Mouse (Mus musculus): ENCODE results near the gene Fam20c.

The Fam20c gene

GRCm38 (mm10) chr5:138756311-138757085 is 2.2 kb downstream of the Fam20c start:
- CTCF ChIA-PET: no interaction called here

- CTCF ChIA-PET: interaction anchor here (0.6 kb wide), 1 partner anchor 550 kb away, joined by 3 read pairs; no protein-coding TSS in a partner anchor
Observed at GRCm38 (mm10) chr5:138757135-138757534, 2.8 kb downstream of the Fam20c start.

- CTCF ChIA-PET: interaction anchor here (0.6 kb wide), 1 partner anchor 550 kb away, joined by 3 read pairs; no protein-coding TSS in a partner anchor
Observed at GRCm38 (mm10) chr5:138757616-138758015, 3.3 kb downstream of the Fam20c start.

- CTCF ChIA-PET: no interaction called here
Observed at GRCm38 (mm10) chr5:138758533-138758932, 4.2 kb downstream of the Fam20c start.

- CTCF ChIA-PET: no interaction called here
Observed at GRCm38 (mm10) chr5:138761836-138762334, 7.6 kb downstream of the Fam20c start.

- CTCF ChIA-PET: no interaction called here
Observed at GRCm38 (mm10) chr5:138762361-138762760, 8.0 kb downstream of the Fam20c start.

GRCm38 (mm10) chr5:138764601-138765000 is 10.3 kb downstream of the Fam20c start:
- CTCF ChIA-PET: no interaction called here

- CTCF ChIA-PET: no interaction called here
Observed at GRCm38 (mm10) chr5:138767650-138768049, 13.3 kb downstream of the Fam20c start.

- CTCF ChIA-PET: no interaction called here
Observed at GRCm38 (mm10) chr5:138768704-138769103, 14.4 kb downstream of the Fam20c start.

- CTCF ChIA-PET: no interaction called here
Observed at GRCm38 (mm10) chr5:138769126-138769525, 14.8 kb downstream of the Fam20c start.

GRCm38 (mm10) chr5:138775096-138775495 is 20.8 kb downstream of the Fam20c start:
- CTCF ChIA-PET: no interaction called here

GRCm38 (mm10) chr5:138776346-138776745 is 22.0 kb downstream of the Fam20c start:
- CTCF ChIA-PET: interaction anchor here (0.6 kb wide), 1 partner anchor 1641 kb away, joined by 20 read pairs; no protein-coding TSS in a partner anchor

GRCm38 (mm10) chr5:138778731-138779463 is 24.6 kb downstream of the Fam20c start:
- CTCF ChIA-PET: no interaction called here

GRCm38 (mm10) chr5:138779655-138780054 is 25.3 kb downstream of the Fam20c start:
- CTCF ChIA-PET: no interaction called here

- CTCF ChIA-PET: no interaction called here
Observed at GRCm38 (mm10) chr5:138782697-138783096, 28.4 kb downstream of the Fam20c start.

- CTCF ChIA-PET: no interaction called here
Observed at GRCm38 (mm10) chr5:138783181-138783580, 28.9 kb downstream of the Fam20c start.

GRCm38 (mm10) chr5:138785986-138786515 is 31.7 kb downstream of the Fam20c start:
- CTCF ChIA-PET: no interaction called here

- CTCF ChIA-PET: no interaction called here
Observed at GRCm38 (mm10) chr5:138787648-138788047, 33.3 kb downstream of the Fam20c start.

GRCm38 (mm10) chr5:138788481-138789211 is 34.3 kb downstream of the Fam20c start:
- CTCF ChIA-PET: no interaction called here

- CTCF ChIA-PET: no interaction called here
Observed at GRCm38 (mm10) chr5:138790954-138791480, 36.7 kb downstream of the Fam20c start.

GRCm38 (mm10) chr5:138801588-138802116 is 47.3 kb downstream of the Fam20c start:
- CTCF ChIA-PET: no interaction called here
